Mouse (Mus musculus): ENCODE data around the gene Dnhd1.

Dnhd1 gene

GRCm38 (mm10) chr7:105650639-105651435, at the start of gene Dnhd1:
Gene Dnhd1, plus strand, starts transcription at chr7:105650827.
- Histone ChIP-seq H3K27me3 (ENCODE audit: control insufficient read depth, insufficient read depth, low read length, poor library complexity, severe bottlenecking) (no peaks in the 10 kb centered on the region), H3K36me3 (ENCODE audit: control insufficient read depth, insufficient read depth, low read length, poor library complexity, severe bottlenecking) (no peaks in the 10 kb centered on the region)
- peak; percentile 72 for DNase-seq (ENCODE audit: low read depth, low spot score)

GRCm38 (mm10) chr7:105602860-105603623, 47.6 kb upstream of the Dnhd1 start:
- Histone ChIP-seq H3K36me3 (ENCODE audit: control insufficient read depth, insufficient read depth, low read length, poor library complexity, severe bottlenecking) (no peaks in the 10 kb centered on the region), H3K27me3 (ENCODE audit: control insufficient read depth, insufficient read depth, low read length, poor library complexity, severe bottlenecking) (no peaks in the 10 kb centered on the region)
- peak; percentile 74 for DNase-seq (ENCODE audit: low read depth, low spot score)

GRCm38 (mm10) chr7:105608467-105608866, 42.2 kb upstream of the Dnhd1 start:
- Histone ChIP-seq H3K36me3 (ENCODE audit: control insufficient read depth, insufficient read depth, low read length, poor library complexity, severe bottlenecking) (no peaks in the 10 kb centered on the region), H3K27me3 (ENCODE audit: control insufficient read depth, insufficient read depth, low read length, poor library complexity, severe bottlenecking) (no peaks in the 10 kb centered on the region)
- no peak for DNase-seq (ENCODE audit: low read depth, low spot score)

GRCm38 (mm10) chr7:105611767-105612166, 38.9 kb upstream of the Dnhd1 start:
- no peak for DNase-seq (ENCODE audit: low read depth, low spot score)
- no peaks in the 10 kb centered on the region for H3K27me3 ChIP-seq (ENCODE audit: control insufficient read depth, insufficient read depth, low read length, poor library complexity, severe bottlenecking)
- H3K36me3 ChIP-seq (ENCODE audit: control insufficient read depth, insufficient read depth, low read length, poor library complexity, severe bottlenecking) = no peaks in the 10 kb centered on the region

GRCm38 (mm10) chr7:105614400-105614799, 36.2 kb upstream of the Dnhd1 start:
- Histone ChIP-seq H3K27me3 (ENCODE audit: control insufficient read depth, insufficient read depth, low read length, poor library complexity, severe bottlenecking) (no peaks in the 10 kb centered on the region), H3K36me3 (ENCODE audit: control insufficient read depth, insufficient read depth, low read length, poor library complexity, severe bottlenecking) (no peaks in the 10 kb centered on the region)
- no peak for DNase-seq (ENCODE audit: low read depth, low spot score)

GRCm38 (mm10) chr7:105615720-105616119, 34.9 kb upstream of the Dnhd1 start:
- DNase-seq (ENCODE audit: low read depth, low spot score) = no peak
- no peaks in the 10 kb centered on the region for H3K36me3 ChIP-seq (ENCODE audit: control insufficient read depth, insufficient read depth, low read length, poor library complexity, severe bottlenecking)
- no peaks in the 10 kb centered on the region for H3K27me3 ChIP-seq (ENCODE audit: control insufficient read depth, insufficient read depth, low read length, poor library complexity, severe bottlenecking)

- DNase-seq (ENCODE audit: low read depth, low spot score) = no peak
- Histone ChIP-seq H3K27me3 (ENCODE audit: control insufficient read depth, insufficient read depth, low read length, poor library complexity, severe bottlenecking) (no peaks in the 10 kb centered on the region), H3K36me3 (ENCODE audit: control insufficient read depth, insufficient read depth, low read length, poor library complexity, severe bottlenecking) (no peaks in the 10 kb centered on the region)
Measured at GRCm38 (mm10) chr7:105616561-105616960, 34.1 kb upstream of the Dnhd1 start.

- Histone ChIP-seq H3K36me3 (ENCODE audit: control insufficient read depth, insufficient read depth, low read length, poor library complexity, severe bottlenecking) (no peaks in the 10 kb centered on the region), H3K27me3 (ENCODE audit: control insufficient read depth, insufficient read depth, low read length, poor library complexity, severe bottlenecking) (no peaks in the 10 kb centered on the region)
- no peak for DNase-seq (ENCODE audit: low read depth, low spot score)
Measured at GRCm38 (mm10) chr7:105617810-105618209, 32.8 kb upstream of the Dnhd1 start.

- Histone ChIP-seq H3K27me3 (ENCODE audit: control insufficient read depth, insufficient read depth, low read length, poor library complexity, severe bottlenecking) (no peaks in the 10 kb centered on the region), H3K36me3 (ENCODE audit: control insufficient read depth, insufficient read depth, low read length, poor library complexity, severe bottlenecking) (no peaks in the 10 kb centered on the region)
- DNase-seq (ENCODE audit: low read depth, low spot score) = no peak
Measured at GRCm38 (mm10) chr7:105619701-105620100, 30.9 kb upstream of the Dnhd1 start.

GRCm38 (mm10) chr7:105621053-105621452, 29.6 kb upstream of the Dnhd1 start:
- no peaks in the 10 kb centered on the region for H3K27me3 ChIP-seq (ENCODE audit: control insufficient read depth, insufficient read depth, low read length, poor library complexity, severe bottlenecking)
- no peak for DNase-seq (ENCODE audit: low read depth, low spot score)
- H3K36me3 ChIP-seq (ENCODE audit: control insufficient read depth, insufficient read depth, low read length, poor library complexity, severe bottlenecking) = no peaks in the 10 kb centered on the region

- H3K36me3 ChIP-seq (ENCODE audit: control insufficient read depth, insufficient read depth, low read length, poor library complexity, severe bottlenecking) = no peaks in the 10 kb centered on the region
- DNase-seq (ENCODE audit: low read depth, low spot score) = no peak
- no peaks in the 10 kb centered on the region for H3K27me3 ChIP-seq (ENCODE audit: control insufficient read depth, insufficient read depth, low read length, poor library complexity, severe bottlenecking)
Measured at GRCm38 (mm10) chr7:105621646-105622292, 28.9 kb upstream of the Dnhd1 start.

- H3K36me3 ChIP-seq (ENCODE audit: control insufficient read depth, insufficient read depth, low read length, poor library complexity, severe bottlenecking) = no peaks in the 10 kb centered on the region
- H3K27me3 ChIP-seq (ENCODE audit: control insufficient read depth, insufficient read depth, low read length, poor library complexity, severe bottlenecking) = no peaks in the 10 kb centered on the region
- no peak for DNase-seq (ENCODE audit: low read depth, low spot score)
Measured at GRCm38 (mm10) chr7:105625397-105625796, 25.2 kb upstream of the Dnhd1 start.

- Histone ChIP-seq H3K27me3 (ENCODE audit: control insufficient read depth, insufficient read depth, low read length, poor library complexity, severe bottlenecking) (no peaks in the 10 kb centered on the region), H3K36me3 (ENCODE audit: control insufficient read depth, insufficient read depth, low read length, poor library complexity, severe bottlenecking) (no peaks in the 10 kb centered on the region)
- no peak for DNase-seq (ENCODE audit: low read depth, low spot score)
Measured at GRCm38 (mm10) chr7:105628633-105629032, 22.0 kb upstream of the Dnhd1 start.

GRCm38 (mm10) chr7:105632551-105632972, 18.1 kb upstream of the Dnhd1 start:
- DNase-seq (ENCODE audit: low read depth, low spot score) = peak; percentile 10
- Histone ChIP-seq H3K27me3 (ENCODE audit: control insufficient read depth, insufficient read depth, low read length, poor library complexity, severe bottlenecking) (no peaks in the 10 kb centered on the region), H3K36me3 (ENCODE audit: control insufficient read depth, insufficient read depth, low read length, poor library complexity, severe bottlenecking) (no peaks in the 10 kb centered on the region; the same call in 1 of the 2 replicates)
